Mouse (Mus musculus) MEL (cell line): ENCODE measurements at regions not wholly inside any gene's neighbourhood (a gene's known extent, or its start where the extent isn't known, plus 50 kb on each side); places are given as distances from the start of the nearest gene placed in this dataset.

Source experiments
- CTCF ChIP-seq, 3 experiments: IDR thresholded peaks in 2 of 3; conservative IDR thresholded peaks in 1 of 3; 2 replicates each; pipeline ENCODE4 v1.5.1; 2011 to 2012; ENCODE audit warnings: low read length in 3 of 3, low read depth in 2 of 3, mild to moderate bottlenecking in 2 of 3, improper control_type of control experiment in 1 of 3, inconsistent platforms in 1 of 3, mixed read lengths in 1 of 3, moderate library complexity in 1 of 3; ENCODE audit not compliant: control insufficient read depth in 1 of 3, insufficient read depth in 1 of 3, poor library complexity in 1 of 3, severe bottlenecking in 1 of 3
- MXI1 ChIP-seq: IDR thresholded peaks from 2 replicates; pipeline ENCODE4 v1.6.1; 2011; ENCODE audit warnings: mild to moderate bottlenecking, low read depth, low read length, improper control_type of control experiment
- NELFE ChIP-seq: IDR thresholded peaks from 2 replicates; pipeline ENCODE4 v1.6.1; 2011; ENCODE audit warnings: low read depth, low read length, improper control_type of control experiment
- POLR2A ChIP-seq, 2 experiments: IDR thresholded peaks; 2 replicates each; pipeline ENCODE4 v1.6.1; 2011 to 2012; ENCODE audit warnings: low read length in 2 of 2, mild to moderate bottlenecking in 2 of 2, control low read depth in 1 of 2, improper control_type of control experiment in 1 of 2, low read depth in 1 of 2, moderate library complexity in 1 of 2; ENCODE audit not compliant: control insufficient read depth in 1 of 2, insufficient read depth in 1 of 2, poor library complexity in 1 of 2
- SMC3 ChIP-seq: IDR thresholded peaks from 2 replicates; pipeline ENCODE4 v1.6.1; 2011; ENCODE audit warnings: low read depth, low read length, improper control_type of control experiment
- TAL1 ChIP-seq: IDR thresholded peaks from 2 replicates; pipeline ENCODE4 v1.6.1; 2012; ENCODE audit warnings: mild to moderate bottlenecking, inconsistent platforms, low read length, moderate library complexity, mixed read lengths

DNA sequence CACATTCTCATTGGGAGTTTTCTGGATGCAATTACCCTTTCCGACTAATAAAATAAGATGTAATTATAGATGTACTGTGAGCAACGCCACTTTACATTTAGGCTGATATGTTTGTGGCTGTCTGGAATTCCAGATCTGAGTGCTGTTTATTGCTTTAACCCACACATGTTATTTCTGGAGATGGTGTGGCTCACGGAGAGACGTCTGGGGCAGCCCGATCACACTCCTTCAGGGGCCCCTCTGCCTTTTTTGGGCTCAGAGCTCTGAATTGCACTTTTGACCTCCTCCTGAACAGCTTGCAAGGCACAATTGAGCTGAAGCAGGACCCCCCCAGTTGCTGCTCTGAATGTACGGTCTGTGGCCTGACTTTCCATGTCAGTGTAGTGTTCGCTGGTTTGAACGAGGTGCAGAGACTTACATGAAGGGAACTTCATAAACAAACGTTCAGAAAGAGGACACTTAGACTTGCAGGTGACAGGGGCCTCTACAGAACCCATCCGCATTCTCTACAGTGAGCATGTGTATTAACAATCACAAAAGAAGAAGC, 55.1 kb upstream of the Sfrp2 start:
- TF ChIP-seq SMC3 (no peak), MXI1 (no peak), TAL1 (no peak), POLR2A (IDR thresholded peaks at IDR 0.05; ENCODE audit: control insufficient read depth in 1 of 2, insufficient read depth in 1 of 2, low read depth in 1 of 2, low read length in 2 of 2, poor library complexity in 1 of 2) (no peak), CTCF (IDR thresholded peaks at IDR 0.05 in 2 of 3, conservative IDR thresholded peaks at IDR 0.05 in 1 of 3; ENCODE audit: control insufficient read depth in 1 of 3, insufficient read depth in 1 of 3, low read depth in 2 of 3, low read length in 3 of 3, poor library complexity in 1 of 3, severe bottlenecking in 1 of 3) (no peak), NELFE (no peak)
